Comparison of ENCODE assay signal across 8 mouse cellular contexts in the genomic region with DNA sequence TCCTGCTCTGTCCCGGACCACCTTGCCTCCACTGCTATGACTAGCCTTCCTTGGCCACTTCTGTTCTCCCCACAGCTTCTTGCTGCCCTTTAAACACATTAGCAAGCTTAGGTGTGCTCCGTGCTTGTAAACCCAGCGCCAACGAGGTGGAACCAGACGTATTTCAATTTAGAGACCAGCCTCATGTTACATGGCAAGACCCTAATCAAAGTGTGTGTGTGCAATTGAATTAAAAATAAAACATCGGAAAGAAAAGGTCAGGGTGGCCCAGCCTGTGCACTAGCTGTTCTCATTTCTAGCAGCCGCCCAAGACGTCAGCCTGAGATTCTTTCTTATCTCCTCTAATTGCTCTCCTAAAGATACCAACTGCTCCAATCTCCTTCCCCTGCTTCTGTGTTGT. TPM values are rescaled to one million over a fixed set of nuclear protein-coding genes. Genes with fewer than 3 reads are reported as not detected.
DNase-seq lines count a peak whose midpoint lies in the region; ATAC-seq and TF ChIP-seq lines count a peak whose summit lies in the region.

No protein-coding gene starts in this region.

- peak overlapping the region; percentile 88 for H3K4me2 ChIP-seq in forebrain, postnatal 0 days (ENCODE audit: low read depth)
- H3K4me2 ChIP-seq in liver, postnatal 0 days (ENCODE audit: low read depth, low read length): peak overlapping the region; percentile 98

- peaks cover 8% of the 10 kb centered on the region for H3K36me3 ChIP-seq in heart, adult 2 months (ENCODE audit: control insufficient read depth, insufficient read depth, low read length)
- peaks cover 71% of the 10 kb centered on the region for H3K36me3 ChIP-seq in E14TG2a.4 (ENCODE audit: insufficient read depth, low read length)
- peaks cover 10% of the 10 kb centered on the region; the same call in 1 of the 2 replicates for H3K36me3 ChIP-seq in forebrain, postnatal 0 days (ENCODE audit: insufficient read depth)
- H3K36me3 ChIP-seq in liver, postnatal 0 days (replicated peaks; ENCODE audit: insufficient read depth, low read length): peaks cover 9% of the 10 kb centered on the region; the same call in 1 of the 2 replicates

- ATAC-seq in forebrain, postnatal 0 days: no peak
- no peak for ATAC-seq in liver, postnatal 0 days

- no peaks in the 10 kb centered on the region for H3K27me3 ChIP-seq in heart, adult 2 months (ENCODE audit: control insufficient read depth, insufficient read depth, low read length)
- no peaks in the 10 kb centered on the region for H3K27me3 ChIP-seq in E14TG2a.4 (ENCODE audit: insufficient read depth, low read length)
- no peaks in the 10 kb centered on the region for H3K27me3 ChIP-seq in forebrain, postnatal 0 days (ENCODE audit: insufficient read depth, low read length)
- H3K27me3 ChIP-seq in liver, postnatal 0 days (ENCODE audit: insufficient read depth, low read length): no peaks in the 10 kb centered on the region

- H3K79me2 ChIP-seq in heart, adult 2 months (replicated peaks; ENCODE audit: control insufficient read depth, insufficient read depth, low read length): peaks cover 5% of the 10 kb centered on the region

- 20% methylated on average over 8 of the region's 8 CpGs for WGBS in heart, adult 2 months
- WGBS in forebrain, postnatal 0 days: 40% methylated on average over 8 of the region's 8 CpGs
- 39% methylated on average over 8 of the region's 8 CpGs for WGBS in liver, postnatal 0 days (ENCODE audit: insufficient replicate concordance)

- no peak for DNase-seq in heart, adult 2 months
- DNase-seq in heart, adult 18-20 months: no peak
- no peak for DNase-seq in forebrain, postnatal 0 days
- DNase-seq in liver, postnatal 0 days: no peak
- DNase-seq in frontal cortex, postnatal 36 days (ENCODE audit: low spot score in 2 of 2): no peak
- DNase-seq in adrenal gland, postnatal 4 days (ENCODE audit: low spot score in 2 of 2): no peak
- no peak for DNase-seq in adipocyte (ENCODE audit: low spot score)

- no peak for TF ChIP-seq CTCF in heart, adult 2 months (IDR thresholded peaks at IDR 0.05)
- no peak for TF ChIP-seq CTCF in E14TG2a.4 (conservative IDR thresholded peaks at IDR 0.05; ENCODE audit: low read length)
- no peak for TF ChIP-seq CTCF in forebrain, postnatal 0 days (IDR thresholded peaks at IDR 0.05; ENCODE audit: low read depth)
- TF ChIP-seq CTCF in liver, postnatal 0 days (IDR thresholded peaks at IDR 0.05; ENCODE audit: low read depth): no peak

- TF ChIP-seq POLR2A in heart, adult 2 months (IDR thresholded peaks at IDR 0.05; ENCODE audit: insufficient read depth, low read depth, low read length): no peak

- H3K4me3 ChIP-seq in heart, adult 2 months: peak overlapping the region; percentile 75
- peak overlapping the region; percentile 98 for H3K4me3 ChIP-seq in E14TG2a.4 (replicated peaks; ENCODE audit: low read length)
- peak overlapping the region; percentile 99 for H3K4me3 ChIP-seq in forebrain, postnatal 0 days (ENCODE audit: low read depth, low read length)
- H3K4me3 ChIP-seq in liver, postnatal 0 days (ENCODE audit: low read depth, low read length): peak overlapping the region; percentile 99

- H3K9me3 ChIP-seq in E14TG2a.4 (ENCODE audit: low read length): no peaks in the 10 kb centered on the region
- no peaks in the 10 kb centered on the region for H3K9me3 ChIP-seq in forebrain, postnatal 0 days (ENCODE audit: low read length)
- no peaks in the 10 kb centered on the region for H3K9me3 ChIP-seq in liver, postnatal 0 days (ENCODE audit: low read length)

- peaks cover 14% of the 10 kb centered on the region for H3K4me1 ChIP-seq in heart, adult 2 months (ENCODE audit: control insufficient read depth, insufficient read depth, low read length)
- peaks cover 69% of the 10 kb centered on the region for H3K4me1 ChIP-seq in E14TG2a.4 (replicated peaks; ENCODE audit: low read depth, low read length)
- H3K4me1 ChIP-seq in forebrain, postnatal 0 days (ENCODE audit: insufficient read depth): peaks cover 39% of the 10 kb centered on the region
- peaks cover 46% of the 10 kb centered on the region for H3K4me1 ChIP-seq in liver, postnatal 0 days (ENCODE audit: insufficient read depth)

- peak overlapping the region; percentile 99 for H3K27ac ChIP-seq in heart, adult 2 months
- H3K27ac ChIP-seq in forebrain, postnatal 0 days (ENCODE audit: low read depth, low read length): peak overlapping the region; percentile 54
- peak overlapping the region; percentile 98 for H3K27ac ChIP-seq in liver, postnatal 0 days (ENCODE audit: low read depth)

- TF ChIP-seq EP300 in heart, adult 2 months (IDR thresholded peaks at IDR 0.05; ENCODE audit: insufficient read depth, low read depth, low read length): no peak
- TF ChIP-seq EP300 in liver, postnatal 0 days (IDR thresholded peaks at IDR 0.05; ENCODE audit: low read depth): no peak

- intact Hi-C loops in heart, adult 2 months (cut with DNase I): loop anchor here (5.0 kb wide), 1 partner anchor 62 kb away; a partner anchor contains a TSS

- H3K9ac ChIP-seq in heart, adult 2 months (ENCODE audit: low read depth, low read length): peak overlapping the region; percentile 33
- peak overlapping the region; percentile 93 for H3K9ac ChIP-seq in forebrain, postnatal 0 days
- H3K9ac ChIP-seq in liver, postnatal 0 days (replicated peaks): peak overlapping the region; percentile 99

RNA-seq across cellular contexts. Expression of a gene that starts 0.8 kb away (rescaled TPM):
- total RNA-seq in heart, adult 2 months (2021): 10 to 100 TPM; 37.7 to 42.4 TPM
- polyA plus RNA-seq in heart, adult 2 months (2012; rRNA removed): 18.2 and 30.2 TPM in 2 replicates
- 10 to 100 TPM; 44.8 to 45.8 TPM for total RNA-seq in heart, adult 18-20 months (2021)
- total RNA-seq in forebrain, postnatal 0 days (2014; rRNA removed): 115 TPM in 2 replicates
- polyA plus RNA-seq in forebrain, postnatal 0 days (2015; fragmentation: Nextera tagmentation; extraction: Ambion mirVana): 90.3 and 99.4 TPM in 2 replicates
- 17.2 and 18.9 TPM in 2 replicates for polyA plus RNA-seq in liver, postnatal 0 days (2015; fragmentation: Nextera tagmentation; extraction: Ambion mirVana)
- 10 to 100 TPM; 64.3 to 69.6 TPM for total RNA-seq in adrenal gland, postnatal 4 days (2021)

RNA-seq across cellular contexts. Expression of a gene that starts 1.0 kb away (rescaled TPM):
- 10 to 100 TPM; 18.4 to 22.4 TPM for total RNA-seq in heart, adult 2 months (2021)
- 65.6 and 72.4 TPM in 2 replicates for polyA plus RNA-seq in heart, adult 2 months (2012; rRNA removed)
- 10 to 100 TPM; 14.9 to 21.5 TPM for total RNA-seq in heart, adult 18-20 months (2021)
- 34.8 and 35.1 TPM in 2 replicates for total RNA-seq in forebrain, postnatal 0 days (2014; rRNA removed)
- 31.9 and 34.1 TPM in 2 replicates for polyA plus RNA-seq in forebrain, postnatal 0 days (2015; fragmentation: Nextera tagmentation; extraction: Ambion mirVana)
- 5.2 and 5.5 TPM in 2 replicates for polyA plus RNA-seq in liver, postnatal 0 days (2015; fragmentation: Nextera tagmentation; extraction: Ambion mirVana)
- 10 to 100 TPM; 25.7 to 26.2 TPM for total RNA-seq in adrenal gland, postnatal 4 days (2021)

Comparison
In these comparisons a context has a peak if more than half of its experiments do, and no peak if none do; other contexts are left out.
1. H3K9ac ChIP-seq: peak in every context shown above with its lines; median percentile 99 in liver, postnatal 0 days; 93 in forebrain, postnatal 0 days; 33 in heart, adult 2 months.